Mouse (Mus musculus) megakaryocyte progenitor cell, adult 5-6 weeks (primary cell): ENCODE results near the gene Cib2. TPM values are rescaled to one million over a fixed set of nuclear protein-coding genes. Genes with fewer than 3 reads are reported as not detected.
"Not testable (repeated sequence)": the region's sequence is repeated elsewhere in the genome, so short reads cannot be mapped to it uniquely, and the experiment has no call there.

Source experiments
- ATAC-seq: replicated peaks from 2 replicates; pipeline ENCODE4 v1.8.0; 2016; ENCODE audit warnings: mild to moderate bottlenecking, moderate TSS enrichment, inconsistent platforms; ENCODE audit not compliant: poor library complexity
- total RNA-seq, 2 experiments: library from RNA; stranded (forward) in 1 of 2; stranded (reverse) in 1 of 2; fragments of 157-497, 149-512 nt in 1 of 2; fragments of 200-1000 nt in 1 of 2; gene quantifications; 2 replicates each; pipeline versions ENCODE4 v1.2.3 to v1.2.4; 2015 to 2017

Gene Cib2
- total RNA-seq (2015) = 2.0 and 2.4 TPM in 2 replicates
- 1.2 and 1.3 TPM in 2 replicates for total RNA-seq (2017)

- peak; percentile 97 for ATAC-seq
Observed at GRCm38 (mm10) chr9:54559771-54560471, at the start of gene Cib2. Cib2 (minus strand) TSS chr9:54560218.

GRCm38 (mm10) chr9:54604886-54605285, 44.9 kb upstream of the Cib2 start:
- ATAC-seq = peak; percentile 71

DNA sequence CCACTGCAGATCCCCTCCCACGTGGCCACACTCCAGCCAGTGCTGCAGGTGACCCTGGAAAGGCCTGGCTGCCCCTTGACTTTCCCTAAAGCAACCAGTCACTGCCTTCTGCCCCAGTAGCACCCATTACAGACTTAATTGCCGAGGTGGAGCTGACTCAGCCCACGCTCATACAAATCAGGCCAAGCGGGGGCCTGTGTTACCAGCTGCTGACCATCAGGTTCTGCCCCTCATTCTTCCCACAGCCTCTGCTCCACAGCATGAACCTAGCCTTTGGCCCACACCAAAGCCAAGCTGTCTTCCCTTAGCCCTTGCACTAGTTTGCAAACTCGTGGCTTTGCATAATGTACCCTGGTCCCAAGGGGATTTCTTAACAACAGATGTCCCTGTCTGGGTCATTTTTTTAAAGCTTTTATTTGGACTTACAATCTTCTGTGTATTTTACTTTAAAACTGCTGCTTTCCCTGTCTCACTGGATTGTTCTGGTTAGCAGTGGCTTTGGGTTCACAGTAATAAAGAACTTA, 44.2 kb upstream of the Cib2 start:
- no peak for ATAC-seq

GRCm38 (mm10) chr9:54602916-54603315, 42.9 kb upstream of the Cib2 start:
- no peak for ATAC-seq

GRCm38 (mm10) chr9:54602386-54602785, 42.4 kb upstream of the Cib2 start:
- no peak for ATAC-seq

GRCm38 (mm10) chr9:54596752-54597465, 36.9 kb upstream of the Cib2 start:
- no peak for ATAC-seq

- ATAC-seq = not testable (repeated sequence)
Observed at GRCm38 (mm10) chr9:54593652-54594051, 33.6 kb upstream of the Cib2 start.

GRCm38 (mm10) chr9:54587863-54588262, 27.8 kb upstream of the Cib2 start:
- ATAC-seq = no peak

- peak; percentile 94 for ATAC-seq
Observed at GRCm38 (mm10) chr9:54586199-54587061, 26.4 kb upstream of the Cib2 start, which contains the start of gene Idh3a. Idh3a (plus strand) TSS chr9:54586334.

DNA sequence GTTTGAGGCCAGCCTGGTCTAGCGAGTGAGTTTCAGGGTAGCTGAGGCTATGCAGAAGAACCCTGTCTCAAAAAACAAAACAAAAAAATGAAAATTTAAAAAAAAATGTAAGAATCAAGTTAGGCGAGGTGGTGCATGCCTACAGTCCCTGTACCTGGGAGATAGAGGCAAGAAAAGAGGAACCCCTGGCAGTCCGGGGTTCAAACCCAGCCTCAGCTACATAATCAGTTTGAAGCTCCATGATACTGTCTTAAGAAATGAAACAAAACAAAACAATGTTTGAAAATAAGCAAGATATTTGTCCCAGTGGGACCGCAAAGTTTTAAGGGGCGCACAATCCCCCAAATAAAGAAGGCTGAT, 25.8 kb upstream of the Cib2 start:
- ATAC-seq = no peak

DNA sequence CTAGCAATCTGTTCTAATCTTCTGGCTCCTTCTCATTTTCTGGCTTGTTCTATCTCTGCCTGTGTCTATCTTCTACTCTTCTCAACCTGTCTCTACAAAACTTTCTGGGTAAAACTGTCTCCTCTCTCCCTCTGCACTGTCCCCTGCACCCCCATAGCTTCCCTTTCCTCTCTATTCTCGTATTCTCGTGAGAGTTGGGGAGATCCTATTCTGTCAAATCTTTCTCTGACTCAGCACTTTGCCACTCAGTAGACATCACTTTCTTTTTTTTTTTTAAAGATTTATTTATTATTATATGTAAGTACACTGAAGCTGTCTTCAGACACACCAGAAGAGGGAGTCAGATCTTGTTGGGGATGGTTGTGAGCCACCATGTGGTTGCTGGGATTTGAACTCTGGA, 24.1 kb upstream of the Cib2 start:
- not testable (repeated sequence) for ATAC-seq

- ATAC-seq = peak; percentile 63
Observed at GRCm38 (mm10) chr9:54583712-54584111, 23.7 kb upstream of the Cib2 start.

DNA sequence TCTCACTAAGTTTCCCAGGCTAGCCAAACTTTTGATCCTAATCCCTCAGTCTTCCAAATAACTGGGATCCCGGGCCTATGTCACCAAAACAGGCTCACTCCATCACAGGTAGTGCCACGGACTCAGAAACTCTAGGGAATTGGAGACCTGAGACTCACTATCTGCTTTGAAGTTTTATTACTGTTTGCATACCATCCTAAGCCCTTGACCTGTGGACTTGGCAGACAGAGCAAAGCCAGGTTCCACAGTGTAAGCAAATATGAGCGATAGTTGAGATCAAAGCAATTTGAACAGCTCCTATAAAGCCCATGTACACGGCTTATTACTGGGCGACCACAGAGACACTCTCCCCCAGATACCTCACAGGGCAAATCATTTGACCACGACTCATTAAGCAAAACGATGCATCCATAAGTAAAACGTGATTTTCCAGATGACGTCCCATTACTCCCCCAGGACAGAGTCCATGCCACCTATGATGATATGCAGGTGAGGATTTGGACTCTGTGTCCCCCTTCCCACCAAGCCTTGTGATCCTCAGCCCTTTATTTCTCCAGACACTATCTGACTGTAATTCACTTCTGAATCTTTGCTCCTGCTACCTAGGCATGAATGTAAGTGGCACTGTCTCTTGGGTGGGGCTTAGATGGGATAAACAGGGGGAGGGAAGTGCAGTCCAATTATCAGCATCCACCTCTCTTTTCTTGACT, 11.3 kb upstream of the Cib2 start:
- ATAC-seq = no peak

DNA sequence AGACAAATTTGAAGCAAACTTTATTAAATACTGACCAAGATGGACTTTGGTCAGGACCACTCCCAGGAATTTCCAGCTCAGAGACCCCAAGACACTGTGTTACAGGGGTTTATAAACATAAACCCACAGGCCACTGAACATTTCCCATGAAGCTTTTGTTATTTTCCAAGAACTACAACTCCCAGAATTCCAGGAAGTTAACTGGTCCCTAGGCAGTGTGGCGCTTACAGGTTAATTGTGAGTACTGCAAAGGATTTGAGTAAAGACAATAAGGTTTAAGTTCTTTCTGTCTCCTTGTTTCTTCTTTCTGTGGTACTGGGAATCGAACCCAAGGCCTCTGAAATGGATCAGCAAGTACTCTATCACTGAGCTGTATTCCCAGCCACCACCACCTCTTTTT, 8.7 kb upstream of the Cib2 start:
- no peak for ATAC-seq

- peak; percentile 39 for ATAC-seq
Observed at GRCm38 (mm10) chr9:54566958-54567357, 6.9 kb upstream of the Cib2 start.

DNA sequence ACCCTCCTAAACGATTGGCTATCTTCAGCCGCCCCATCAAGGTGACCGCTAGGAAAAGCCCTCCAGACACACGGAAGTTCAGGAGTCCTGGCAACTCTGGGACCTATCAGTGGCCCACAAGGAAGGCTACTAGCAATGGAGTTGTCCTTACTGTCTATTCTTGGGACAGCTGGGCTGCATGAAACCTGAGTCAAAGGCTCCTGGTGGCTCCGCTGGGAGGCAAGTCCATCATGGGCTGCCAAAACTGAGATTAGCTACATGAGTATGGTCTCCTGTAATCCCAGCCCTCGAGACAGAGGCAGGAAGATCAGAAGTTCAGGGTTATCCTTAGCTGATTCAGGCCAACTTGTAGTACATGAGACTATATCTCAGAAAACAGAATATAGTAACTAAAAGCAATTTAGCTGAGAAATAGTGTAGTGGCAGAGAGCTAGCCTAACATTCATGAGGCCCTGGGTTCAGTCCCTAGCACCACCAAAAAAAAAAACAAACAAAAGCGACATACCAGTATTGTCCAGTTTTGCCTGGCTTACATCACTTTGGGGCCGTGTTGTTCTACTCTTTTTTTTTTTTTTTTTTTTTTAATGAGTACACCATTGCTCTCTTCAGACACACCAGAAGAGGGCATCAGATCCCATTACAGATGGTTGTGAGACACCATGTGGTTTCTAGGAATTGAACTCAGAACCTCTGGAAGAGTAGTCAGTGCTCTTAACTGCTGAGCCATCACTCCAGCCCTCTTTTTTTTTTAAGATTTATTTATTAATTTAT, 998 bp upstream of the Cib2 start:
- ATAC-seq = no peak

- no peak for ATAC-seq
Observed at GRCm38 (mm10) chr9:54558731-54559130, 1.3 kb downstream of the Cib2 start.

- ATAC-seq = peak; percentile 45
Observed at GRCm38 (mm10) chr9:54555044-54555443, 5.0 kb downstream of the Cib2 start.

GRCm38 (mm10) chr9:54552409-54552808, 7.6 kb downstream of the Cib2 start:
- ATAC-seq = peak; percentile 82

- ATAC-seq = no peak
Observed at GRCm38 (mm10) chr9:54549433-54549832, 10.6 kb downstream of the Cib2 start.
